Mouse (Mus musculus) megakaryocyte progenitor cell, adult 5-6 weeks (primary cell): ENCODE results near the gene Tmem181a. TPM values are rescaled to one million over a fixed set of nuclear protein-coding genes. Genes with fewer than 3 reads are reported as not detected.
A peak's percentile ranks its signal among the peaks of the same experiment; 100 is the strongest.
"Not testable (repeated sequence)": the region's sequence is repeated elsewhere in the genome, so short reads cannot be mapped to it uniquely, and the experiment has no call there.

Source experiments
- ATAC-seq: replicated peaks from 2 replicates; pipeline ENCODE4 v1.8.0; 2016; ENCODE audit warnings: mild to moderate bottlenecking, moderate TSS enrichment, inconsistent platforms; ENCODE audit not compliant: poor library complexity
- total RNA-seq, 2 experiments: library from RNA; stranded (forward) in 1 of 2; stranded (reverse) in 1 of 2; fragments of 157-497, 149-512 nt in 1 of 2; fragments of 200-1000 nt in 1 of 2; gene quantifications; 2 replicates each; pipeline versions ENCODE4 v1.2.3 to v1.2.4; 2015 to 2017

Tmem181a gene
- total RNA-seq, 2 experiments from 2014 or later = 8.0 to 8.4 TPM

DNA sequence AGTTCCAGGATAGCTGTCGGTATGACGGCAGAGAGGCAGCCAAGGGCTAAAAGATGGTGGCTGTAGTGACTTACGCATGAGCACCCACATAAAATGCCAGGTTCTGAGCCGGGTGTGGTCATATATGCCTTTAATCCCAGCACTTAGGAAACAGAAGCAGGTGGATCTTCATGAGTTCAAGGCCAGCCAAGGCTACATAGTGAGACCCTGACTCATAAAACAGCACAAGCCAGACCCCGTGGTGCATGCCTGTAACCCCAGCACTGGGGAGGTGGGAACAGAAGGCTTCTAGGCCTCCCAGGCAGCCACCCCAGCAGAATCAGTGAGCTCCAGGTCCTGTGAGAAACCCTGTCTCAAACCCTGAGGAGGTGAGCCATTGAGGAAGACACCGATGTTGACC lies 48.2 kb downstream of the Tmem181a start:
- ATAC-seq = not testable (repeated sequence)

DNA sequence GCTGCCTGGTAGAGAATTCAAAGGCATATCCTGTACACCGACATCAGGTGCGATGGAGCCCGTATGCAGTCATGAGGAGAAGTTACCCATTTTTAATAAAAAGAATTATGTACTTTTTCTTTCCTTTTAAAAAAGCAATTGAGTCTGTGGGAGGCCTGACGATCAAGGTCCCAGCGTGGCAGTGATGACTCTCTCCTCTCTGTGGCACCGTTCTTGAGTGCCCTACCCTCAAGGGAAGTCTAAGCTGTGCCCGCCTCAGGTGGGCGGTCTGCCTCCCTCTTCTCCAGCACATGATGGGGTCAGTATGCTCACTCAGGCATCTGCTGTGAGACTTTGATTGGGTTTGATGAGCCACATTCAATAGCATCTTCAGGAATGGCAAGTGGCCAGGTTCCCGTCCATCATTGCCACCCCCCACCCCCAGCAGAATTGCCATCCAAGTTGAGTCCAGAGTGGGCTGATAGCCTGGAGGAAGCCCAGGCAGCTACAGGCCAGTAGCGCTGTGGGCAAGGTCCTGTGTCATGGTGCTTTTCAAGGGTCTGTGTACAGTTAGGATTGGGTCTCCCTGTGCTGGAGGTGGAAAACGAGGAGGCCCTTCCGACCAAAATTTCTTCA lies 49.1 kb downstream of the Tmem181a start:
- ATAC-seq = not testable (repeated sequence)

DNA sequence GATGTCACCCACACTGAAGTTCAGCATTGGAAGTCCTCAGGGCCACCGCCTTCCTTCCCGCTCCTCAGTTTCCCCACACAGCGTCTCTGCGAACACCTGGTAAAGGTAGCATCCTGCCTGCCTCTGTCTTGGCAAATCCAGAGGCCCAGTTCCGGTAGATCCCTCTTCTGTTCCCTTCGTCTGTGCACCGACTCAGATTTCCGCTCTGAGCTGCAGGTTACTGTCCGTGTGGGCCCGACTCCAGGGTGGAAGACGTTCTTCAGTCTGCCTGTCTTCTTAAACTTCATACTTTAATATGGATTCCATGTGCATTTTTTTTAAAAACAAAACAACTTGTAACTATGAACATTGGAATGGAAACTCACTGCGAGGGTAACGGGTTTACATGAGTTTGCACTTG lies 49.8 kb downstream of the Tmem181a start:
- ATAC-seq = not testable (repeated sequence)

DNA sequence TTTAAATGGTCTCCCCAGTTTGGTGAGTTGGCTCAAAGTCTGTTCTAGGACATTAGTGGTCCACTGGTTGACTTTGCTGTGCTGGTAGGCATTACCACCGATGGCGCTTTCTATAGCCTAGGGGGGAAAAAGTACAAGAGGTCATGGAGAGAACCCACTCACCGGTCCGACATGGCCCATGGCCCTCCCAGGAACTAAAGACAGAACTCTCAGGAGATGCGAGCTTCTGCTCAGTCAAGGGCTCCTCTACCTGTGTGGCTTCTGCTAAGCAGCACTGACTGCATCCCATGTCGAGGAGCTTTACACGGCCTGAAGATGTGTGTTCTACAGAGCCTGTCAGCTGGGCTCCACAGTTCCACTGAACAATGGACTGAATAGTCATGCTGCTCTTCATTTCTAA lies 55.1 kb downstream of the Tmem181a start:
- not testable (repeated sequence) for ATAC-seq

DNA sequence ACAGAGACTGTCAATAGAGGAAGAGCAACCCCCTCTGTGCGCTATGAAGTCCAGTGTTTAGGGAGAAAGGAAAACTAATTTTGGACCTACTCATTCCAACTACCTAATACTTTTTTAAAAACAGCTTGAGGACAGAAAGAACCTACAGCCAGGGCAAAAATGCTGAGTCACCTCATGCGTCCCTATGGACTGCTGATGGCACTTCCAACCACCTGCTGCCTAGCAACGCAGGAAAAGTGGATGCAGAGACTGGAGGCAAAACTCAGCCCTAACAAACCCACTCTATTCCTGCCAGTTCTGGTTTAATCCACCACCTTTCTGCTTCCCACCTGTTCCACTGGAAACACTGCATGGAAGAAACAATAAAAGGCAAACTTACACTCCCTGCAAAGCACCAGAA lies 56.1 kb downstream of the Tmem181a start:
- not testable (repeated sequence) for ATAC-seq

DNA sequence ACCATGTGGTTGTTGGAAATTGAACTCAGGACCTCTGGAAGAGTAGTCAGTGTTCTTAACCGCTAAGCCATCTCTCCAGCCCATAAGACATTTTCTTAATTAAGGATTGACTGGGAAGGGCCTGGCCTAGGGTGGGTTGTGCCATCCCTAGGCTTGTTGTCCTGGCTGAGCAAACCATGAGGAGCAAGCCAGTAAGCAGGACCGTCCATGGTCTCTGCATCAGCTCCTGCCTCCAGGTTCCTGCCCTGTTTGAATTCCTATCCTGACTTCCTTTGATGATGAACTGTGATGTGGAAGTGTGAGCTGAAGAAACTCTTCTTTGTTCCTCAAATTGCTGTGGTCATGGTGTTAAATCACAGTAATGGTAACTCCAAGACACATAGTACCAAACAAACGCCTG lies 57.8 kb downstream of the Tmem181a start:
- not testable (repeated sequence) for ATAC-seq

DNA sequence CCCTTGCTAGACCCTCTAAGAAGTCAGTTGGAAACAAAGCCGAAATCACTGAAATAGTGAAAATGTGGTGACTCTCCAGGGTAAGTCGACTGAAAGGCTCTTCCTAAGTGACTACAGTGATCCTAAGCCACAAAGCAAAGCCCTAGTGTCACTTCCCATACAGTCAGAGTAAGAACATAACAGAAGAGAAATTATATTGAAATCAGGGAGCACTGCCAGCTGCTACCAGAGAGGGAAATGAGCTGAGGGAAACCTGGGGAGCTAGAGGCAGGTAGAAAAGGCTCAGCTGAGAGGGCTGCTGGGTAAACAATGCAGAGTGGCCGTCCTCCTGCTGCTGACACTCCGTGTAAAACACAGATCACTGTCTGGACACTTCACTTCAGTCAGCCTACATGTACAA lies 59.0 kb downstream of the Tmem181a start:
- not testable (repeated sequence) for ATAC-seq

DNA sequence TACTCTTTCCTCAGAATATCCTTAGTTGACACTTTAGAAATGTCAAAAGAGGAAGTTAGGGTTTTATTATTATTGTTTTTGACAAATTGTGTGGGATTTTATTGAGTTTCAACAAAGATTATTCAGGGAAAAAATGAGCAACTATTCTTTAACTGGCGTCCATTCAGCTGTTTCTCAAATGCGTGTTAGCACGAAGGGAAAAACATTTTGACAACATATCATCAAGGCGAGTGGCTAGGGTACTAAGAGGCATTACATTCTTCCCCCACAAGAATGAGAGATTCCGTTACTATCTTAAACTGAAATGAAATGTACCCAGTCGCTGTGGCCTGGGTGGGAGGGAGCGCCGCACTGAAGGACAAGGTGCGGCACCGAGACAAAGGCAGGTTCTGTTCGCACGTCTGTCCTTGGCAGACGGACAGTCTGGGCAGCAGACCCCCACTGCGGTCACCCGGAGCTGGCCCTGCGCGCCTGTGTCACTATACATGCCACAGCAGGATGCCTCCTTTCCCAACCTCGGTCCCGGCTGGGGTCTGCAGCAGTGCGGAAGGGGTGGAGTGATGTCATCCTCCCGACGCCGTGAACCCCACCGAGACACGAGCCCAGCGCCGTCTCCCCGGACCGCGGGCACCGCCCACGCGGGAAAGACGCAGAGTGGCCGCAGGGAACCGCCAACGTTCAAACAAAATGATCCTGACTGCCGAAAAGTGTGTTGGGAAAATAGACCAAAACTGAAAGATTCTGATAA lies 59.9 kb downstream of the Tmem181a start:
- peak; percentile 64 for ATAC-seq

DNA sequence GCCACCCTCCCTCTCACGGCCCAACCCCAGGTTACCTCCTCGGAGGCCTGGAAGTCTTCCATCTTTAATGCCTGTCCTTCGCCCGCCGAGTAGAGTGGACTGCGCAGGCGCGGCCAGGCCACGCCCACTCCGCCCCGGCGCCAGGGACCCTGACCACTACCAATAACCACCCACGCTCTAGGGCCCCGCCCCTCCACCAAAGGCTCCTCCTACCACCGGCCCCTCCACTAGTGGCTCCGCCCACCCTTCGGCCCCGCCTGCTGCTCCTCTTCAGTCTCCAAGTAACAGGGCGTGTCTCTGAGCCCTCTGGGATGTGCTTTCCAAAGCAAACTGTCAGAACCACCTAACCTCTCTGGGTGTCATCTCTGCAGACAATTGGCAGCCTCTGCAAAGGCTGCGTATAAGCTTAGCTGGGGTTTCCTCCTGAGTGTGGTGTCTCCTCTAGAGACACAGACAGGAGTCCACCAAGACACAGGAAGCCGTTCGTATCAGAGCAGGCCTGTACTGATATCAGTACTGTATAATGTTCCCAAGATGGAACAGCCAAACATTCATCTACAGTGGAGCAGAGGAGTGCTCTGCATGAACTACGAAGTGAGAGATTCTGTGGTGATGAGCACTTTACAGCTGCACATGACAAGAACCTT lies 60.8 kb downstream of the Tmem181a start, which contains the start of gene Dynlt1a:
Gene Dynlt1a, minus strand, starts transcription at position 162 of the 647 bp plus-strand sequence.
- ATAC-seq = peak; percentile 95

DNA sequence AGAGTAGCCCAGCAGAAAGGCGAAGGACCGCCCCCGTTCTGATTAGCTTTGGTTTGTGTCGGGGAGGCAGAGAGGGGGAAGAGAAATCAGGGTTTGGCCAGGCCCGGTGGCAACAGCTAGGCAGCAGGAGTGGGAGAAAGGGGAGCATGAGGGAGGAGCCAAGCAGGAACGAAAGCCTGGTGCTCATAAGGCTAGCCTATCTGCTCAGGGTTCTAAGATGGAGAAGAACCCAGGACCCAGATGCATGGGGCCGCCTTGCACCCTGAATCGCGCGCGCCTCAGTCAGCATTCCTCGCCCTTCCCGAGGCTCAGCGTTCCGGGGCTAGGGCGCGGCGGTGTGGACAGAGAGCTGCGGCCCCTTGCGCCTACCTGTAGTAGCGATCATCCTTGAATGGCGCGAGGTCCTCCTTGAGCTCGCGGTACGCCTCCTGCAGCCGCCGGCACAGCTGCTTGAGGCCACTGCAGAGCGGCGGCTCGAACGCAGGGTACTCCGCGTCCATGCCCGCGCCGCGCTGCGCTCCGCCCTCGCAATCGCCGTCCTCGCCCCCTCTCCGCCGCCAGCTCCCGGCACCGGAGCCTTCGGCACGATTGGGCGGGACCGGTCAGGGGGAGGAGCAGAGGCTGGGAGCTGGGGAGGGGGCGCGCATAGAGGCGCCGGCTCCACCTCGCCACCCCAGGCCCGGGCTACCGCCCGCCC lies 64.6 kb downstream of the Tmem181a start:
- not testable (repeated sequence) for ATAC-seq

DNA sequence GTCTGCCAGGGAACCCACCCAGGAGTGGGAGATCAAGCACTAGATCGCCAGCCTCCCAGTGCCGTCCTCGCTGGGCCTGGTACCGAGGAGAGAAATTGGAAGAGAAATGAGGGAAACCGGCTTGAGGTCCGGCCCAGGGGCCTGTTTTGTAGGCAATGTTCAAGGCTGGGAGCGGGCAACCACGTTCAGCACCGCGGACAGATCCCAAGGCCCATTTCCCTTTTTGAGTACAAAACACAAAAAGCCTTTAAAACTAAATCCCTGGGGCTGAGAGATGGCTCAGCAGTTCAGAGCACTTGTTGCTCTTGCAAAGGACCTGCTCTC lies 65.1 kb downstream of the Tmem181a start:
- peak; percentile 32; the same call in 1 of the 2 replicates for ATAC-seq

DNA sequence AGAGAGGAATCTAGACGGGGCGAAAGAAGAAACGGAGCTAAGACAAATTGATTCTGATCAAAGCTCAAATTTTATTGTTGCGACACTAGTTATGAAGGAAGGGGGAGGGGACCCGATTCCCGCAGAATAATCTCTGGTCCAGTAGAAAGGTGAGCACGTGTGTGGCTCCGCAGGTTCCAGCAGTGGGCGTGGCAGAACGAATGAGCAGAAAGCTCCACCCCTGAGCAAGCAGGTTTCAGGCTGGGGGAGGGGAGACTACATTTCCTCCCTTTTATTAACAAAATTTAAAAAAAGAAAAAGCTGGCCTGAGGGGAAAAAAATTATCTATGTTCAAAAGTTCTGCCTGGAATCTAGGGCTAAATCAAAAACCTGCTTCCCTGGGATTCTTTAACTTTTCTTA lies 68.4 kb downstream of the Tmem181a start:
- not testable (repeated sequence) for ATAC-seq

DNA sequence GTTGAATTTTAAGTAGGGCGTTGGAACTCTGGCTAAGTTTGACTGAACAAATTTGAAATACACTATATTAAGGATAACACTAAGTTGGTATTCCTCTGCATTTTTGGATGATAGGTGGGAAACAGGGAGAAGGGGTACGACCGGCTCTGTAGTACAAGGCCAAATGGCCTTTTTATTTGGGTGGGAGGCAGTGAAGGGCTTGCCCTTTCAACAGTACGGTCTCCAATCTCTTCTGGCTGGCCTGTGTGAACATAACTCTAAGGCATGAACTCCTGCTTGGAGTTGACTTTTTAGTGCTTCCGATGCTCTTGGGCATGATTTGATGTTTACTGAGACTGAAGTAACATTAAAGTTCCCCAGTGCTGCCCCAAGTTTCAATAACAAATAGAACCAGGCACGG lies 68.9 kb downstream of the Tmem181a start:
- not testable (repeated sequence) for ATAC-seq

DNA sequence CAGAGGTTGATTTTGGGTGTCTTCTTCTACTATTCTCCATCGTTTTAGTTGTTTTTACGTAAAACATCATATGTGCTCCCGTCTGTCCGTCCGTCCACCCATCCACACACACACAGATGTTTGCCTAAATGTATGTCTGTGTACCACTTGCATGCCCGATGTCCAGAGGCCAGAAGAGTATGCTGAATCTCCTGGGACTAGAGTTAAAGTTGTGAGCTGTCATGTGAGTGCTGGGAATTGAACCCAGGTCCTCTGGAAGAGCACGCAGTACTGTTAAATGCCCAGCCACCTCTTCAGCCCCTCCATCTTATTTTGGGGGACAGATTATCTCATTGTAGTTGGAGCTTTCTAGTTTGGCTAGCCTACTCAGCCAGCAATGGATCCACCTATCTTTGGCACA lies 70.9 kb downstream of the Tmem181a start:
- ATAC-seq = not testable (repeated sequence)

DNA sequence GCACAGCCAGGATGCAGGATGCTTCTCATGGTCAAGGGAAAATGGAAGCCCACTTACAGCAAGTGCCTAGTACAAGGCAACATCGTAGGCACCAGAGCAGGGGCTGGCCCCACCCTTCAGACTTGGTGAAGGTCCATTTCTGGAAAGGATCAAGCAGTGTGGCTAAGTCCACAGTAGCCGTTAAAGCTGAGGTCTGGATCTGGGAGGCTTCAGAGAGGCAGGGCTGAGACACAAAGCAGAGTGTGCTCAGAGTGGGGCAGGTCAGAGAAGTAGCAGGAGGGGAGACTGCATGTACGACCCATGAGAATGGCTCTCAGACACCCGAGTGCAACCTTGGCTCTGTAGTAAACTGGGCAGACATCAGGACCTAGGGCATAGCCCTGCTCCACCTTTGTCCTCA lies 72.3 kb downstream of the Tmem181a start:
- not testable (repeated sequence) for ATAC-seq

DNA sequence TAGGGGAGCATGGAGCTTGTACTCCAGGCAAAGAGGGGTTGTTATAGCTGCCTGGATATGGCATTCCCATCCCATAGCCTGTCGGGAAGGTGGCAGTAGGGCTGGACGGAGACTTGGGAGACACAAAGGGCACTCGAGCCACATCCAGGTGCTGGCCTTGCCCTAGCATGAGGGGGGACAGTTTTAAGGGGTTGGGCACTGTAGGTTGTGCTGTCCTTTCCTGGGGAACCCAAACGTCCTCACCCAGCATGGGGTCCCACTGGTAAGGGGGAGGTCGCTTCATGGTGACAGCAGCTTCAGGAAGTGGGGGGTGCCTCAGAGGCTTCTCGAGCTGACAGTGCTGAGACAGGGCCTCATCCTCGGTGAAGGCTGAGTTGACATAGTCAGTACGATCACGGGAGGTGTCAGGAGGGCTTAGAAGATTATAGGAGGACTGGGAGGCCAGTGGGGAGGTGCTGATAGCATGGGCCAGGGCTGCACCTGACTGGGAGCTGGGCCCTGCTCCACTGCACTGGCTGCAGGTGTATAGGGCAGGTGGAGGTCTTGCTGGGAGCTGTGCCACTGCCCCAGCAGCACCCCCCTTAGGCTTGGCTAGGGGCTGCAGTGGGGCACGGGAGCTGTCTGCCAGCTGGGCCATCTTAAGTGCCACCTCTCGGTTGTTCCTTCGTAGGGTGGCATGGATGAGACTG lies 86.1 kb downstream of the Tmem181a start:
- not testable (repeated sequence) for ATAC-seq

DNA sequence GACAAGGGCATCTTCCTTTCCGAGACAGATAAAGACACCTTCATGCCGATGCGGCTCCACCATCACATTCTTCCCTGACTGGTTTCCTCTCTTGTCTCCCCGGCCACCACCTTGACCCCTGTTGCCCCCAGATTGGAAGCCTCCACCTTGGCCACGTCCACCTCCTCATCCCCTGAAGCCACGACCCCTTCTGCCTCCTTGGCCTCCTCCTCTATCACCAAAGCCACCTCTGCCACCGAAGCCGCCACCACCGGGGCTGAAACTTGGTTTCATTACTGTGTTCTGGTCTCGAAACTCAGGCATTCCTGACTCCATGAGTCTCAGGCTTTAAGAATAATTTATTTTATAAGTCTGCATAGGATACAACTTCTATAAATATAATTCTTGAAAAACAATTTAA lies 98.6 kb downstream of the Tmem181a start:
- ATAC-seq = not testable (repeated sequence)
